Mouse (Mus musculus) ES-E14 (cell line): ENCODE measurements around the gene Pak3.

Experiments used
- HCFC1 ChIP-seq: IDR thresholded peaks from 2 replicates; pipeline ENCODE4 v1.6.1; 2012; ENCODE audit warnings: low read length, inconsistent platforms, borderline replicate concordance; ENCODE audit not compliant: insufficient read depth
- MAFK ChIP-seq: IDR thresholded peaks from 2 replicates; pipeline ENCODE4 v1.6.1; 2014; ENCODE audit warnings: mild to moderate bottlenecking, low read depth, low read length, inconsistent platforms; ENCODE audit not compliant: insufficient read depth
- ZNF384 ChIP-seq: IDR thresholded peaks from 2 replicates; pipeline ENCODE4 v1.6.1; 2012; ENCODE audit warnings: low read depth, low read length, inconsistent platforms

DNA sequence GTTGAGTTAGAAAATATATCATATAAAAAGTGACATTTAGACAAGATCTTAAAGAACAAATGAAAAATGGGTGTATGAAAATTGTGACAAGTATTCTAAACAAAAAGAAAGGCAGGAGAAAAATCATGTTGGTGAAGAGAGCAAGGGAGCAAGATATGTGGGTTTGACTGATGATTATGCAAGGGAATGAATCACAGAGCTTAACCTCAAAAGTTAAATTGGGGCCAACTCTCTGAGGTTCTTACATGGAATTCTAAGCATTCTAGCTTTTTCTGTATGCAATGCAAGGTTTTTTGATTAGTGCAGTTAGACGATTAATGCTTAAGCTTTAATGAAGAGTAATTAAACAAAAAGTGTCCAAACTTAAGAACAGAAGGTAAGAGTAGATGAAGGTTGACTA, 203.9 kb downstream of the Pak3 start:
- no peak for TF ChIP-seq MAFK
- no peak for TF ChIP-seq HCFC1
- no peak for TF ChIP-seq ZNF384
